Mouse (Mus musculus) CH12.LX (cell line): ENCODE results near the gene Sptbn2. TPM values are rescaled to one million over a fixed set of nuclear protein-coding genes. Genes with fewer than 3 reads are reported as not detected.

Experiments
- DNase-seq: peaks from one replicate; pipeline ENCODE4 v3.0.0-alpha.2; 2013; ENCODE audit errors: extremely low read depth
- H3K27ac ChIP-seq: 2 replicates; pipeline ENCODE4 v1.5.1; 2012; ENCODE audit warnings: low read depth, mild to moderate bottlenecking, control low read depth, moderate library complexity; ENCODE audit not compliant: insufficient read depth
- H3K27me3 ChIP-seq: replicated peaks from 2 replicates; pipeline ENCODE3; 2012; ENCODE audit warnings: inconsistent platforms
- H3K36me3 ChIP-seq, 2 experiments: replicated peaks in 1 of 2; 2 replicates each; pipeline versions ENCODE3 to v1.6.1; 2012; ENCODE audit warnings: inconsistent platforms in 1 of 2, low read length in 1 of 2, mild to moderate bottlenecking in 1 of 2, mixed read lengths in 1 of 2, moderate library complexity in 1 of 2; ENCODE audit not compliant: control insufficient read depth in 1 of 2, insufficient read depth in 1 of 2
- H3K4me1 ChIP-seq, 2 experiments: 2 replicates each; pipeline ENCODE4 v1.6.1; 2012; ENCODE audit warnings: inconsistent platforms in 1 of 2, moderate library complexity in 1 of 2; ENCODE audit not compliant: insufficient read depth in 2 of 2, control insufficient read depth in 1 of 2
- H3K4me2 ChIP-seq: 2 replicates; pipeline ENCODE4 v1.6.1; 2012; ENCODE audit warnings: low read depth, mild to moderate bottlenecking, control low read depth; ENCODE audit not compliant: poor library complexity, insufficient read depth, severe bottlenecking
- H3K4me3 ChIP-seq, 3 experiments: fragments of 150-350 bp in 1 of 3; sonication (generic) in 1 of 3; replicated peaks in 1 of 3; 2 replicates each; pipeline versions ENCODE3 to v1.5.1; 2011 to 2012; ENCODE audit warnings: low read depth in 2 of 3, low read length in 2 of 3, mild to moderate bottlenecking in 2 of 3, moderate library complexity in 2 of 3, control low read depth in 1 of 3, improper control_type of control experiment in 1 of 3, inconsistent platforms in 1 of 3, mixed read lengths in 1 of 3; ENCODE audit not compliant: poor library complexity in 1 of 3
- H3K79me2 ChIP-seq: replicated peaks from 2 replicates; pipeline ENCODE4 v1.6.1; 2012; ENCODE audit warnings: mild to moderate bottlenecking, moderate library complexity; ENCODE audit not compliant: control insufficient read depth, poor library complexity, insufficient read depth, severe bottlenecking; ENCODE audit errors: extremely low read depth
- H3K9ac ChIP-seq: 2 replicates; pipeline ENCODE4 v1.6.1; 2012; ENCODE audit warnings: low read depth, mild to moderate bottlenecking, control low read depth, moderate library complexity; ENCODE audit not compliant: insufficient read depth
- H3K9me3 ChIP-seq: replicated peaks from 2 replicates; pipeline ENCODE3; 2012; ENCODE audit warnings: low read length, inconsistent platforms, mixed read lengths
- CHD1 ChIP-seq: IDR thresholded peaks from 2 replicates; pipeline ENCODE4 v1.6.1; 2012; ENCODE audit warnings: low read depth, low read length, improper control_type of control experiment, inconsistent platforms
- GABPA ChIP-seq: IDR thresholded peaks from 2 replicates; pipeline ENCODE4 v1.6.1; 2012; ENCODE audit warnings: low read depth, low read length, improper control_type of control experiment, inconsistent platforms; ENCODE audit not compliant: insufficient replicate concordance
- HCFC1 ChIP-seq: IDR thresholded peaks from 2 replicates; pipeline ENCODE4 v1.6.1; 2012; ENCODE audit warnings: low read depth, mild to moderate bottlenecking, inconsistent platforms, low read length, improper control_type of control experiment
- JUND ChIP-seq: conservative IDR thresholded peaks from 2 replicates; pipeline ENCODE4 v1.6.1; 2011; ENCODE audit warnings: low read depth, low read length, improper control_type of control experiment
- MEF2A ChIP-seq: IDR thresholded peaks from 2 replicates; pipeline ENCODE4 v1.6.1; 2014; ENCODE audit warnings: low read depth, mild to moderate bottlenecking, inconsistent platforms, low read length, improper control_type of control experiment, borderline replicate concordance
- MXI1 ChIP-seq: IDR thresholded peaks from 2 replicates; pipeline ENCODE4 v1.6.1; 2011; ENCODE audit warnings: mild to moderate bottlenecking, low read depth, low read length, improper control_type of control experiment
- MYC ChIP-seq: IDR thresholded peaks from 2 replicates; pipeline ENCODE4 v1.6.1; 2011; ENCODE audit warnings: low read depth, mild to moderate bottlenecking, improper control_type of control experiment, low read length
- PAX5 ChIP-seq: IDR thresholded peaks from 2 replicates; pipeline ENCODE4 v1.6.1; 2012; ENCODE audit warnings: low read length, inconsistent platforms, mixed read lengths
- POLR2AphosphoS2 ChIP-seq: IDR thresholded peaks from 2 replicates; pipeline ENCODE4 v1.6.1; 2011; ENCODE audit warnings: low read depth, low read length, improper control_type of control experiment
- RCOR1 ChIP-seq: conservative IDR thresholded peaks from 2 replicates; pipeline ENCODE4 v1.6.1; 2012; ENCODE audit warnings: low read depth, mild to moderate bottlenecking, inconsistent platforms, low read length, improper control_type of control experiment
- SMC3 ChIP-seq: IDR thresholded peaks from 2 replicates; pipeline ENCODE4 v1.6.1; 2011; ENCODE audit warnings: low read depth, low read length, improper control_type of control experiment
- UBTF ChIP-seq: IDR thresholded peaks from 2 replicates; pipeline ENCODE4 v1.6.1; 2012; ENCODE audit warnings: low read depth, mild to moderate bottlenecking, inconsistent platforms, low read length, improper control_type of control experiment, moderate library complexity
- USF2 ChIP-seq: conservative IDR thresholded peaks from 2 replicates; pipeline ENCODE4 v1.6.1; 2011; ENCODE audit warnings: low read depth, low read length, improper control_type of control experiment
- ZNF384 ChIP-seq: IDR thresholded peaks from 2 replicates; pipeline ENCODE4 v1.6.1; 2012; ENCODE audit warnings: low read depth, low read length, improper control_type of control experiment, inconsistent platforms
- dilution Hi-C: fragments of 300-500 bp; cut with MboI; formaldehyde crosslinking; loops from 2 replicates; pipeline ENCODE4 v1.14.3; 2020; ENCODE audit warnings: low sequenced_read_pairs; ENCODE audit not compliant: extremely low pct_unique_long_range_greater_than_20kb, extremely low pct_ligation_motif_present
- in situ Hi-C: fragments of 300-500 bp; cut with MboI; formaldehyde crosslinking; loops from 3 replicates; pipeline ENCODE4 v1.14.3; 2019; ENCODE audit warnings: low sequenced_read_pairs, low pct_ligation_motif_present, low pct_unique_long_range_greater_than_20kb, mixed read lengths
- polyA plus RNA-seq: library from polyadenylated mRNA; unstranded; fragments of >175 nt; gene quantifications from 2 replicates; pipeline ENCODE4 v1.2.1, GENCODE M21; 2012; ENCODE audit warnings: low read depth; ENCODE audit not compliant: insufficient read length
- total RNA-seq, 2 experiments: library from RNA; depleted of rRNA; stranded (reverse); fragments of 300-350 nt in 1 of 2; fragments of >200 nt in 1 of 2; gene quantifications; 2 replicates each; pipeline ENCODE4 v1.2.3; 2012 to 2014

Gene Sptbn2
- total and polyA plus RNA-seq, 3 experiments = 0.08 to 2.7 (median 0.24) TPM

GRCm38 (mm10) chr19:4697721-4698120 is 13.2 kb upstream of the Sptbn2 start:
- peaks cover 0 to 5% of the 10 kb centered on the region in 2 experiments; a peak in 2 of 4 replicates for H3K4me1 ChIP-seq
- H3K36me3 ChIP-seq = no peaks in the 10 kb centered on the region
- H3K27ac ChIP-seq = no peak overlapping the region
- in situ Hi-C loops (loop anchor here (10.0 kb wide), 1 partner anchor 47 kb away; no protein-coding TSS in a partner anchor), dilution Hi-C loops (no loop called here)
- no peaks in the 10 kb centered on the region for H3K9me3 ChIP-seq
- TF ChIP-seq HCFC1 (no peak), POLR2AphosphoS2 (no peak), ZNF384 (no peak), RCOR1 (no peak), SMC3 (no peak), MXI1 (no peak)
- H3K4me2 ChIP-seq = no peak overlapping the region
- no peak overlapping the region for H3K4me3 ChIP-seq
- H3K9ac ChIP-seq = no peak overlapping the region
- no peaks in the 10 kb centered on the region for H3K79me2 ChIP-seq
- DNase-seq = no peak
- peaks cover 46% of the 10 kb centered on the region for H3K27me3 ChIP-seq

- TF ChIP-seq MEF2A = no peak
- no peak for TF ChIP-seq JUND
- TF ChIP-seq POLR2AphosphoS2 = no peak
- TF ChIP-seq PAX5 = no peak
- no peak for TF ChIP-seq HCFC1
- TF ChIP-seq ZNF384 = no peak
- no peak for TF ChIP-seq MXI1
- no peak for TF ChIP-seq USF2
- no peak for TF ChIP-seq SMC3
- TF ChIP-seq CHD1 = no peak
- H3K4me3 ChIP-seq = no peak within 1 kb of the TSS
- no peak for DNase-seq
- H3K4me2 ChIP-seq = no peak within 1 kb of the TSS
- dilution Hi-C loops (no loop called here), in situ Hi-C loops (loop anchor here (10.0 kb wide), 1 partner anchor 47 kb away; no protein-coding TSS in a partner anchor)
- peaks cover 0 to 5% of the 10 kb centered on the region in 2 experiments; a peak in 2 of 4 replicates for H3K4me1 ChIP-seq
- no peaks in the 10 kb centered on the region for H3K36me3 ChIP-seq
- H3K9ac ChIP-seq = no peak within 1 kb of the TSS
- H3K79me2 ChIP-seq = no peaks in the 10 kb centered on the region
- no peaks in the 10 kb centered on the region for H3K9me3 ChIP-seq
- H3K27ac ChIP-seq = no peak within 1 kb of the TSS
- H3K27me3 ChIP-seq = peaks cover 43% of the 10 kb centered on the region
These were observed 12.7 kb upstream of the Sptbn2 start, which contains the start of gene Gm960 for GRCm38 (mm10) chr19:4698205-4698677. Gene Gm960, minus strand, starts transcription at chr19:4698668.

GRCm38 (mm10) chr19:4698856-4699255 is 12.1 kb upstream of the Sptbn2 start:
- no peak for DNase-seq
- no peak overlapping the region for H3K4me3 ChIP-seq
- in situ Hi-C loops = loop anchor here (10.0 kb wide), 1 partner anchor 46 kb away; no protein-coding TSS in a partner anchor
- peaks cover 41% of the 10 kb centered on the region for H3K27me3 ChIP-seq
- H3K4me2 ChIP-seq = no peak overlapping the region
- no peaks in the 10 kb centered on the region for H3K36me3 ChIP-seq
- H3K9me3 ChIP-seq = no peaks in the 10 kb centered on the region
- TF ChIP-seq UBTF = no peak
- no peak for TF ChIP-seq GABPA
- no peak for TF ChIP-seq MYC
- no peak overlapping the region for H3K27ac ChIP-seq
- H3K9ac ChIP-seq = no peak overlapping the region
- peaks cover 0 to 5% of the 10 kb centered on the region in 2 experiments; a peak in 2 of 4 replicates for H3K4me1 ChIP-seq
- H3K79me2 ChIP-seq = no peaks in the 10 kb centered on the region
- dilution Hi-C loops = no loop called here
